Mouse (Mus musculus) spleen, adult 2 months (tissue): ENCODE data around the gene Pak4. TPM values are rescaled to one million over a fixed set of nuclear protein-coding genes. Genes with fewer than 3 reads are reported as not detected.
"Not testable (repeated sequence)": the region's sequence is repeated elsewhere in the genome, so short reads cannot be mapped to it uniquely, and the experiment has no call there.

Source experiments
- DNase-seq, 2 experiments: peaks; one replicate each; pipeline versions ENCODE4 v3.0.0 to v3.0.0-alpha.2; 2012 to 2021; ENCODE audit warnings: low spot score in 2 of 2, low read depth in 1 of 2
- H3K27ac ChIP-seq: fragments of 200-500 bp; 2 replicates; pipeline ENCODE4 v1.5.1; 2012; ENCODE audit warnings: low read length, inconsistent platforms; ENCODE audit not compliant: insufficient read depth
- H3K27me3 ChIP-seq: fragments of 200-500 bp; 2 replicates; pipeline ENCODE4 v1.6.1; 2012; ENCODE audit warnings: mild to moderate bottlenecking, moderate library complexity, low read length, inconsistent platforms; ENCODE audit not compliant: control insufficient read depth, insufficient read depth
- H3K36me3 ChIP-seq: fragments of 200-500 bp; 2 replicates; pipeline ENCODE4 v1.6.1; 2012; ENCODE audit warnings: mild to moderate bottlenecking, low read length, inconsistent platforms; ENCODE audit not compliant: control insufficient read depth, insufficient read depth
- H3K4me1 ChIP-seq: fragments of 200-500 bp; 2 replicates; pipeline ENCODE4 v1.6.1; 2011; ENCODE audit warnings: inconsistent platforms; ENCODE audit not compliant: control insufficient read depth, insufficient read depth, insufficient read length
- H3K4me3 ChIP-seq: fragments of 200-500 bp; 2 replicates; pipeline ENCODE4 v1.5.1; 2011; ENCODE audit warnings: mild to moderate bottlenecking, inconsistent platforms; ENCODE audit not compliant: insufficient read depth, insufficient read length; ENCODE audit errors: extremely low read depth
- CTCF ChIP-seq: fragments of 200-500 bp; IDR thresholded peaks from 2 replicates; pipeline ENCODE4 v1.5.1; 2011; ENCODE audit warnings: mild to moderate bottlenecking, inconsistent platforms; ENCODE audit not compliant: insufficient read depth, insufficient read length, insufficient replicate concordance; ENCODE audit errors: extremely low read depth
- POLR2A ChIP-seq: fragments of 200-500 bp; IDR thresholded peaks from 2 replicates; pipeline ENCODE4 v1.6.1; 2011; ENCODE audit warnings: low read depth, low read length, inconsistent platforms
- WGBS: fragments of 180-500 bp; shearing (Covaris S2); methylation state at CpG from one replicate; pipeline ENCODE4 v1.1.7; 2018; 5-methylcytosine and 5-hydroxymethylcytosine counted together
- polyA plus RNA-seq: library from polyadenylated mRNA; depleted of rRNA; stranded (reverse); fragments of >200 nt; gene quantifications from 2 replicates; pipeline ENCODE4 v1.2.3, GENCODE M21; 2012

Gene Pak4
- polyA plus RNA-seq, 1 experiment: 13.2 TPM

DNA sequence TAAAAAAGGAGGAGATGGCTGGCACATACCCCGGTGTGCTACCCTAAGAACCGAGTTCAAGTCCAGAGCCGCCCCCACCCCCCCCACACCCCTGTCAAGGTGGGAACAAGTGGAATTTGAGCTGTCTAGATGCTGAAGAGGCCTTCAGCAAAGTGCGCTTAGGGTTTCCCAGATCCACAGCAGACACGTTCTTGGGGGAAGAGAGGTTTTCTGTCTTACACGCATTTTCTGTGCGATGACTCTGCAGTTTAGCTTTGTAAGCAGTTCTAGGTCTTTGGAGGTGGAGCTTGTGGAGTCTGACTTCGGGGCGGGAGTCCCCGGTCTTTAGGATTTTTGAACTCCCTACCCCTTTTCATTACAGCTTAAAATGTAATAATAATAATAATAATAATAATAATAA is 33.1 kb upstream of the Pak4 start, which contains the start of gene Acp7:
TSS of gene Acp7 (minus strand) at position 260 of the 400 bp plus-strand sequence.
- H3K4me1 ChIP-seq: no peaks in the 10 kb centered on the region
- WGBS: 17% methylated on average over 10 of the region's 10 CpGs
- DNase-seq: no peak
- H3K27me3 ChIP-seq: peaks cover 5% of the 10 kb centered on the region; the same call in 1 of the 2 replicates
- no peaks in the 10 kb centered on the region for H3K36me3 ChIP-seq
- no peak within 1 kb of the TSS for H3K4me3 ChIP-seq
- no peak for TF ChIP-seq CTCF
- no peak for TF ChIP-seq POLR2A
- no peak within 1 kb of the TSS for H3K27ac ChIP-seq

DNA sequence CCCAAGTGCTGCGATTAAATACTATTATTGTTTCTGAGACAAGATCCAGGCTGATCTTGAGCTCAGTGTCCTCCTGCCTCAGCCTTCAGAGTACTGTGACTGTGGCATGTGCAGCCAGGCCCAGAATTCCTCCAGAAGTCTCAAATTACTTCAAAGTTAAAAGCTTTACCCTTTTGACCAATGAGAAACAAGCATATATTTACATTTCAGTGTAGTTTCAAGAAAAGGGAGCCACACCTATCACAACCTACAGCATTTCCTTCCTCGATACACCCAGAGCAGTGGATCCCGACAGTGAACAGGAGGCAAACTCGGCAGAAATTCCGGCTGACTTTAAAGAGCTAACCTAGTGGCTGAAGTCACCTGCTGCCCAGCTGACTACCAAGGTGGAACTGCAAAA is 26.8 kb upstream of the Pak4 start:
- Histone ChIP-seq H3K27me3 (no peaks in the 10 kb centered on the region), H3K4me1 (no peaks in the 10 kb centered on the region), H3K27ac (no peak overlapping the region), H3K4me3 (no peak overlapping the region), H3K36me3 (no peaks in the 10 kb centered on the region)
- DNase-seq: no peak
- TF ChIP-seq CTCF: no peak
- TF ChIP-seq POLR2A: no peak
- 54% methylated on average over 5 of the region's 5 CpGs for WGBS

DNA sequence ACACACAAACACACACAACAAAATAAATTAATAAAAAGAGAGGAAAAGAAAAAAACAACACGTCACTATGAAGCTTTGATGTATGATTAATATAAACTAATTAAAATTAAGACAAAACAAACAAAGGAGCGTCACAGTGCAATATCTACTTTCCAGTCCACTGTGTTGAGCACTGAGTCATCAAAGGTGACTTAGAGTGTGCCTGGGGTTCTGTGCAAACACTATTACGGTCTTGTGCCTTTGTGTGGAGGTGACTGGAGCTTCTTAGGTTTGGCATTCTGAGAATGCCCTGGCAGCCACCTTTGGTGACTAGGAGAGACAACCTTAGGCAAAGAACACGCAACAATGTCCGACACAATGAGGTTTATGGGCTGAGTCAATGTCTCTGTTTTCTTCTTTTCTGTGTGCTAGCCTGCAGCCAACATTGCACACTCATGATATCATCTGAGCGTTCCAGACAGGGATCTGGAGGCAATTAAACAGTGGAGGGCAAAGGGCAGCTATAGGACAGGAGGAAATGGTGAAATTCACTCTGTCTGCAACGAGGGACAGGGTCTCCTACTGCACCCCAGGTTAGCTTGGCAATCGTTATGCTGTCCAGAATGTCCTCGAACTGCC is 21.2 kb upstream of the Pak4 start:
- TF ChIP-seq CTCF (no peak), POLR2A (no peak)
- DNase-seq: no peak
- Histone ChIP-seq H3K4me1 (no peaks in the 10 kb centered on the region), H3K27ac (no peak overlapping the region), H3K27me3 (no peaks in the 10 kb centered on the region), H3K4me3 (no peak overlapping the region), H3K36me3 (no peaks in the 10 kb centered on the region)
- WGBS: 74% methylated on average over 9 of the region's 9 CpGs

DNA sequence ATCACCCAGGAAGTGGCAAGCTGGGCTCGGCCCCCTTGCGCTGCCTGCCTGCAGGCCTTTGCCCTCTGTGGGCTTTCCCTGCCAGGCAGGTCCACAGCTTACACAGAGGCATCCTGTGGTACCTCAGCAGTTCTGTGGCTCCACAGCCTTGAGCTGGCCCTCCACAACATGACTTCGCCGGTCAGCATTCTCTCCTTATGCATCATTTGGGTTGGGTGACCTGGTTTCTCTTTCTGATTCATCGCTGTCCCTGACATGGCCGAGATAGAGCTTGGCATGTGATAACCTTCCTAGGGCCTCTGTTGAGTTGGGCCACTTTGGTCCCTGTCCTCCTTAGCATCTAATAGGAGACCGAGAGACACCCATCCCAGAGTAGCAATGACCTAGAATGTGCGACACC is 8.0 kb upstream of the Pak4 start:
- Histone ChIP-seq H3K4me3 (no peak overlapping the region), H3K27me3 (no peaks in the 10 kb centered on the region), H3K4me1 (no peaks in the 10 kb centered on the region), H3K36me3 (no peaks in the 10 kb centered on the region), H3K27ac (no peak overlapping the region)
- no peak for TF ChIP-seq CTCF
- TF ChIP-seq POLR2A: no peak
- no peak for DNase-seq
- WGBS: 86% methylated on average over 8 of the region's 8 CpGs

DNA sequence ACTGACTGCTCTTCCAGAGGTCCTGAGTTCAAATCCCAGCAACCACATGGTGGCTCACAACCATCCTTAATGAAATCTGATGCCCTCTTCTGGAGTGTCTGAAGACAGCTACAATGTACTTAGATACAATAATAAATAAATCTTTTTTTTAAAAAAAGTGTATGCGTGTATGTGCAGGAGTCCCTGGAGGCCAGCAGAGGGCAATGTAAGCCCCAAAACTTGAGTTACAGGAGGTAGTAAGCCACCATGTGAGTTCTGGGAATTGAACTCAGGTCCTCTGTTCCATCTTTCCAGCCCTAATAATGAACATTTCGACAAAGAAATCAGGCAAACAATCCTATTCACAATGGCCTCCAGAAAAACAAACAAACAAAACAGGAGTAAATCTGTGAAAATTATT is 5.8 kb upstream of the Pak4 start:
- not testable (repeated sequence) for H3K27me3 ChIP-seq, DNase-seq, H3K4me3 ChIP-seq, H3K4me1 ChIP-seq, H3K36me3 ChIP-seq, H3K27ac ChIP-seq
- WGBS: 83% methylated on average over 2 of the region's 2 CpGs

DNA sequence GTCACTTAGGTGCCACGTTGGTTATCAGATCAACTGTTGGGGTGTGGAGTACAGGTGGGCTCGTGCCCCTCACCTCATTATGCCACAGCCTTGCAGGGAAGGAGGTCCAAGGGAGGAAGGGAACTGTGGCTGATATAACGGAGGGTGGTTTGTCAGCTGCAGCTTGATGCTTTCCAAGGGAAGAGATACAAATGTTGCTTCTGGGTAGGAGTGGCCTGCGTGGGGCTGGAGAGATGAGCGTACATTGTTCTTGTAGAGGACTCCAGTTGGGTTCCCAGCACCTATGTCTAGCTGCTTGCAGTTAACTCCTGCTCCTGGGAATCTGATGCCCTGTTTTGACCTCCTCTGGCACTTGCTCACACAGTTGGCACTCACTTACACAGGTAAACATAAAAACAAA is 5.2 kb upstream of the Pak4 start:
- no peak for DNase-seq
- H3K36me3 ChIP-seq: no peaks in the 10 kb centered on the region
- no peak overlapping the region for H3K4me3 ChIP-seq
- TF ChIP-seq POLR2A (no peak), CTCF (no peak)
- no peaks in the 10 kb centered on the region for H3K4me1 ChIP-seq
- no peaks in the 10 kb centered on the region for H3K27me3 ChIP-seq
- WGBS: 82% methylated on average over 5 of the region's 5 CpGs
- H3K27ac ChIP-seq: no peak overlapping the region

DNA sequence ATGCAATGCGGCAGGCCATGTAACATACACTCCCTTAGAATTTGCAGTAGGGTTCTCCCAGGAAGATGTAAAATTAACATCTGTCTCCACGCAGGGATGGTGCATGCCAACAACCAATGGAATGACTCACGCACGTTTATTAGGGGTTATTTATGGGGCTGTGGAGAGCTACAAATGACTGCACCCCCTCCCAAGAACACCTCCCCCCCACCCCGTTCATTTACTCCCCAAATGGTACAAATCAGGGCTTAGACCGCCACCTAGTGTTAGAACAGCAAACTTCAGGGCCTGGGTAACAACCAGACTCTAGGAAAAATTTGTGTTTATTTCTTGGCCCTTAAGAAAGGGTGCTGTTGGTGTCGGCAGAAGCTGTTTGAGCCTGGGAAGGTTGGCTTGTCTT is 3.7 kb upstream of the Pak4 start:
- no peak overlapping the region for H3K4me3 ChIP-seq
- WGBS: 35% methylated on average over 7 of the region's 7 CpGs
- H3K27me3 ChIP-seq: no peaks in the 10 kb centered on the region
- H3K4me1 ChIP-seq: peaks cover 9% of the 10 kb centered on the region
- DNase-seq: peak; percentile 36 to 47
- no peaks in the 10 kb centered on the region for H3K36me3 ChIP-seq
- TF ChIP-seq POLR2A: no peak
- TF ChIP-seq CTCF: peak; percentile 33; the same call in 1 of the 2 replicates
- H3K27ac ChIP-seq: no peak overlapping the region
